Mouse (Mus musculus) heart, adult 2 months (tissue): ENCODE data around the gene Tfb1m. TPM values are rescaled to one million over a fixed set of nuclear protein-coding genes. Genes with fewer than 3 reads are reported as not detected.

Experiments used
- DNase-seq, 2 experiments: peaks; one replicate each; pipeline ENCODE4 v3.0.0; 2021
- H3K27ac ChIP-seq: fragments of 200-600 bp; 2 replicates; pipeline ENCODE4 v1.8.1; 2022
- H3K27me3 ChIP-seq: fragments of 200-500 bp; 2 replicates; pipeline ENCODE4 v1.6.1; 2012; ENCODE audit warnings: mild to moderate bottlenecking, low read length, inconsistent platforms, mixed read lengths; ENCODE audit not compliant: control insufficient read depth, insufficient read depth
- H3K36me3 ChIP-seq: fragments of 200-500 bp; 2 replicates; pipeline ENCODE4 v1.6.1; 2012; ENCODE audit warnings: low read length, inconsistent platforms; ENCODE audit not compliant: control insufficient read depth, insufficient read depth
- H3K4me1 ChIP-seq: fragments of 200-500 bp; 2 replicates; pipeline ENCODE4 v1.6.1; 2011; ENCODE audit warnings: low read length; ENCODE audit not compliant: control insufficient read depth, insufficient read depth
- H3K4me3 ChIP-seq: fragments of 200-600 bp; 2 replicates; pipeline ENCODE4 v1.8.1; 2022
- H3K79me2 ChIP-seq: fragments of 200-500 bp; replicated peaks from 2 replicates; pipeline ENCODE4 v1.6.1; 2012; ENCODE audit warnings: mild to moderate bottlenecking, inconsistent platforms, low read length, moderate library complexity, mixed read lengths; ENCODE audit not compliant: control insufficient read depth, insufficient read depth
- H3K9ac ChIP-seq: fragments of 200-500 bp; 2 replicates; pipeline ENCODE4 v1.6.1; 2012; ENCODE audit warnings: low read depth, mild to moderate bottlenecking, control low read depth, inconsistent platforms, low read length, mixed read lengths
- CTCF ChIP-seq: fragments of 200-600 bp; IDR thresholded peaks from 2 replicates; pipeline ENCODE4 v1.8.1; 2022; ENCODE audit warnings: antibody characterized with exemption, mild to moderate bottlenecking, moderate library complexity
- EP300 ChIP-seq: fragments of 200-500 bp; IDR thresholded peaks from 2 replicates; pipeline ENCODE4 v1.6.1; 2011; ENCODE audit warnings: low read depth, low read length, control low read depth; ENCODE audit not compliant: insufficient read depth
- POLR2A ChIP-seq: fragments of 200-500 bp; IDR thresholded peaks from 2 replicates; pipeline ENCODE4 v1.6.1; 2011; ENCODE audit warnings: mild to moderate bottlenecking, low read depth, low read length, control low read depth; ENCODE audit not compliant: insufficient read depth
- WGBS: fragments of 180-500 bp; shearing (Covaris S2); methylation state at CpG from one replicate; pipeline ENCODE4 v1.1.7; 2018; 5-methylcytosine and 5-hydroxymethylcytosine counted together
- intact Hi-C: fragments of 180-260 bp; cut with DNase I; formaldehyde crosslinking; loops from one replicate; pipeline ENCODE4 v1.15.1; 2025
- polyA plus RNA-seq: library from polyadenylated mRNA; depleted of rRNA; stranded (reverse); fragments of >200 nt; gene quantifications from 2 replicates; pipeline ENCODE4 v1.2.3, GENCODE M21; 2012; rRNA removed
- total RNA-seq, 2 experiments: library from RNA; stranded (reverse); gene quantifications; 2 replicates each; pipeline ENCODE4 v1.2.3; 2021

Tfb1m gene
- total and polyA plus RNA-seq, 3 experiments = 4.8 to 11.0 (median 9.7) TPM

- Histone ChIP-seq H3K27ac (no peak overlapping the region), H3K79me2 (no peaks in the 10 kb centered on the region), H3K4me3 (no peak overlapping the region), H3K4me1 (no peaks in the 10 kb centered on the region), H3K9ac (no peak overlapping the region), H3K27me3 (no peaks in the 10 kb centered on the region), H3K36me3 (no peaks in the 10 kb centered on the region)
- DNase-seq = no peak
- intact Hi-C loops = no loop called here
- WGBS = 63% methylated on average over 7 of the region's 7 CpGs
- TF ChIP-seq CTCF = no peak
- no peak for TF ChIP-seq EP300
- TF ChIP-seq POLR2A = no peak
Observed at GRCm38 (mm10) chr17:3481576-3482575, 75.7 kb downstream of the Tfb1m start.

- WGBS = 65% methylated on average over 2 of the region's 2 CpGs
Observed at GRCm38 (mm10) chr17:3476546-3476945, 81.0 kb downstream of the Tfb1m start.

GRCm38 (mm10) chr17:3472018-3472417 lies 85.6 kb downstream of the Tfb1m start:
- WGBS = 94% methylated on average over 6 of the region's 6 CpGs

More at GRCm38 (mm10) chr17:3476546-3476945, 81.0 kb downstream of the Tfb1m start:
- H3K79me2 ChIP-seq = no peaks in the 10 kb centered on the region
- H3K36me3 ChIP-seq = no peaks in the 10 kb centered on the region
- H3K27me3 ChIP-seq = no peaks in the 10 kb centered on the region
- no peak overlapping the region for H3K4me3 ChIP-seq
- intact Hi-C loops = no loop called here
- no peak overlapping the region for H3K9ac ChIP-seq
- TF ChIP-seq CTCF (no peak), POLR2A (no peak), EP300 (no peak)
- no peak overlapping the region for H3K27ac ChIP-seq
- DNase-seq = no peak
- no peaks in the 10 kb centered on the region for H3K4me1 ChIP-seq

More at GRCm38 (mm10) chr17:3472018-3472417, 85.6 kb downstream of the Tfb1m start:
- H3K4me1 ChIP-seq = no peaks in the 10 kb centered on the region
- DNase-seq = no peak
- no peak overlapping the region for H3K27ac ChIP-seq
- H3K4me3 ChIP-seq = no peak overlapping the region
- no peaks in the 10 kb centered on the region for H3K27me3 ChIP-seq
- no peak overlapping the region for H3K9ac ChIP-seq
- H3K36me3 ChIP-seq = no peaks in the 10 kb centered on the region
- intact Hi-C loops = no loop called here
- TF ChIP-seq POLR2A (no peak), EP300 (no peak), CTCF (no peak)
- no peaks in the 10 kb centered on the region for H3K79me2 ChIP-seq

Other genes starting within 250 kb of the Tfb1m start
- gene Tiam2, start 231.2 kb downstream of the Tfb1m start, total RNA-seq = 1 to 10 TPM; 2.3 to 2.7 TPM
- 1.1 and 1.7 TPM in 2 replicates for gene Tiam2, start 231.2 kb downstream of the Tfb1m start, polyA plus RNA-seq
- gene Cldn20, start 25.2 kb downstream of the Tfb1m start, total RNA-seq = not detected
- gene Cldn20, start 25.2 kb downstream of the Tfb1m start, polyA plus RNA-seq = 0.37 TPM in 1 of 2 replicates, not detected in the other
- gene Nox3, start 138.5 kb upstream of the Tfb1m start, total RNA-seq = not detected
- gene Nox3, start 138.5 kb upstream of the Tfb1m start, polyA plus RNA-seq = not detected in 2 replicates